Mouse (Mus musculus) lung, adult 2 months (tissue): ENCODE results near the gene Ugt1a5.

Experiments used
- CTCF ChIP-seq: fragments of 200-500 bp; IDR thresholded peaks from 2 replicates; pipeline ENCODE4 v1.5.1; 2011; ENCODE audit warnings: mild to moderate bottlenecking, low read length, control low read depth; ENCODE audit not compliant: insufficient read depth
- POLR2A ChIP-seq: fragments of 200-500 bp; IDR thresholded peaks from 2 replicates; pipeline ENCODE4 v1.6.1; 2011; ENCODE audit warnings: low read depth, mild to moderate bottlenecking, control low read depth, low read length, borderline replicate concordance; ENCODE audit errors: extremely low read depth

- no peak for TF ChIP-seq POLR2A
- no peak for TF ChIP-seq CTCF
Observed at GRCm38 (mm10) chr1:88257681-88258080, 91.9 kb downstream of the Ugt1a5 start.
